Mouse (Mus musculus): Measurements from ENCODE around the gene 1600015I10Rik. TPM values are rescaled to one million over a fixed set of nuclear protein-coding genes. Genes with fewer than 3 reads are reported as not detected.
"Not testable (repeated sequence)": the region's sequence is repeated elsewhere in the genome, so short reads cannot be mapped to it uniquely, and the experiment has no call there.

1600015I10Rik gene
- not detected for total RNA-seq (2018; cell fraction: chromatin; rRNA removed)
- total RNA-seq (2018; cell fraction: cytosol; rRNA removed) = not detected
- not detected for total RNA-seq (2018; cell fraction: nucleus; rRNA removed)
- not detected in 3 replicates for polyA plus RNA-seq (2018)

- WGBS (ENCODE audit: missing documents) = 93% methylated on average over 5 of the region's 5 CpGs
- Histone ChIP-seq H3K79me2 (ENCODE audit: inconsistent target) (no peaks in the 10 kb centered on the region), H3K4me3 (ENCODE audit: inconsistent target) (no peak within 1 kb of the TSS), H3K36me3 (ENCODE audit: inconsistent target) (no peaks in the 10 kb centered on the region), H3K27ac (no peak within 1 kb of the TSS)
Measured at GRCm38 (mm10) chr6:48929595-48929994, at the start of gene 1600015I10Rik. Gene 1600015I10Rik, plus strand, starts transcription at chr6:48929895.

GRCm38 (mm10) chr6:48894203-48894602 lies 35.5 kb upstream of the 1600015I10Rik start:
- H3K4me3 ChIP-seq (ENCODE audit: inconsistent target) = no peak overlapping the region
- no peaks in the 10 kb centered on the region for H3K36me3 ChIP-seq (ENCODE audit: inconsistent target)
- 5% methylated on average over 4 of the region's 4 CpGs for WGBS (ENCODE audit: missing documents)
- H3K27ac ChIP-seq = no peak overlapping the region
- no peaks in the 10 kb centered on the region for H3K79me2 ChIP-seq (ENCODE audit: inconsistent target)

GRCm38 (mm10) chr6:48894938-48895818 lies 34.5 kb upstream of the 1600015I10Rik start:
- Histone ChIP-seq H3K79me2 (ENCODE audit: inconsistent target) (no peaks in the 10 kb centered on the region), H3K36me3 (ENCODE audit: inconsistent target) (no peaks in the 10 kb centered on the region)
- 81% methylated on average over 8 of the region's 8 CpGs for WGBS (ENCODE audit: missing documents)

GRCm38 (mm10) chr6:48895941-48896340 lies 33.8 kb upstream of the 1600015I10Rik start:
- no peaks in the 10 kb centered on the region for H3K79me2 ChIP-seq (ENCODE audit: inconsistent target)
- H3K27ac ChIP-seq = no peak overlapping the region
- 91% methylated on average over 5 of the region's 5 CpGs for WGBS (ENCODE audit: missing documents)
- no peak overlapping the region for H3K4me3 ChIP-seq (ENCODE audit: inconsistent target)
- no peaks in the 10 kb centered on the region for H3K36me3 ChIP-seq (ENCODE audit: inconsistent target)

More at GRCm38 (mm10) chr6:48894938-48895818, 34.5 kb upstream of the 1600015I10Rik start:
- H3K4me3 ChIP-seq (ENCODE audit: inconsistent target) = no peak overlapping the region
- no peak overlapping the region for H3K27ac ChIP-seq

- Histone ChIP-seq H3K27ac (no peak overlapping the region), H3K36me3 (ENCODE audit: inconsistent target) (no peaks in the 10 kb centered on the region), H3K4me3 (ENCODE audit: inconsistent target) (no peak overlapping the region), H3K79me2 (ENCODE audit: inconsistent target) (no peaks in the 10 kb centered on the region)
- 74% methylated on average over 5 of the region's 5 CpGs for WGBS (ENCODE audit: missing documents)
Measured at GRCm38 (mm10) chr6:48896956-48897355, 32.7 kb upstream of the 1600015I10Rik start.

- 90% methylated on average over 11 of the region's 11 CpGs for WGBS (ENCODE audit: missing documents)
- not testable (repeated sequence) for H3K36me3 ChIP-seq (ENCODE audit: inconsistent target); H3K79me2 ChIP-seq (ENCODE audit: inconsistent target); H3K4me3 ChIP-seq (ENCODE audit: inconsistent target); H3K27ac ChIP-seq
Measured at GRCm38 (mm10) chr6:48901316-48901715, 28.4 kb upstream of the 1600015I10Rik start.

GRCm38 (mm10) chr6:48902511-48903406 lies 26.9 kb upstream of the 1600015I10Rik start:
- Histone ChIP-seq H3K4me3 (ENCODE audit: inconsistent target) (no peak overlapping the region), H3K79me2 (ENCODE audit: inconsistent target) (no peaks in the 10 kb centered on the region), H3K27ac (no peak overlapping the region), H3K36me3 (ENCODE audit: inconsistent target) (no peaks in the 10 kb centered on the region)
- WGBS (ENCODE audit: missing documents) = 88% methylated on average over 17 of the region's 17 CpGs

GRCm38 (mm10) chr6:48903437-48903836 lies 26.3 kb upstream of the 1600015I10Rik start:
- Histone ChIP-seq H3K36me3 (ENCODE audit: inconsistent target) (no peaks in the 10 kb centered on the region), H3K4me3 (ENCODE audit: inconsistent target) (no peak overlapping the region), H3K79me2 (ENCODE audit: inconsistent target) (no peaks in the 10 kb centered on the region), H3K27ac (no peak overlapping the region)
- WGBS (ENCODE audit: missing documents) = 77% methylated on average over 4 of the region's 4 CpGs

- no peaks in the 10 kb centered on the region for H3K79me2 ChIP-seq (ENCODE audit: inconsistent target)
- H3K4me3 ChIP-seq (ENCODE audit: inconsistent target) = no peak overlapping the region
- no peak overlapping the region for H3K27ac ChIP-seq
- H3K36me3 ChIP-seq (ENCODE audit: inconsistent target) = no peaks in the 10 kb centered on the region
- WGBS (ENCODE audit: missing documents) = 78% methylated on average over 13 of the region's 13 CpGs
Measured at GRCm38 (mm10) chr6:48905606-48906005, 24.1 kb upstream of the 1600015I10Rik start.

GRCm38 (mm10) chr6:48906371-48906770 lies 23.3 kb upstream of the 1600015I10Rik start:
- Histone ChIP-seq H3K36me3 (ENCODE audit: inconsistent target) (no peaks in the 10 kb centered on the region), H3K27ac (no peak overlapping the region), H3K79me2 (ENCODE audit: inconsistent target) (no peaks in the 10 kb centered on the region), H3K4me3 (ENCODE audit: inconsistent target) (no peak overlapping the region)
- 94% methylated on average over 14 of the region's 14 CpGs for WGBS (ENCODE audit: missing documents)

- no peak overlapping the region for H3K4me3 ChIP-seq (ENCODE audit: inconsistent target)
- H3K27ac ChIP-seq = no peak overlapping the region
- H3K36me3 ChIP-seq (ENCODE audit: inconsistent target) = no peaks in the 10 kb centered on the region
- no peaks in the 10 kb centered on the region for H3K79me2 ChIP-seq (ENCODE audit: inconsistent target)
- 100% methylated on average over 1 of the region's 1 CpGs for WGBS (ENCODE audit: missing documents)
Measured at GRCm38 (mm10) chr6:48909229-48909628, 20.5 kb upstream of the 1600015I10Rik start.

GRCm38 (mm10) chr6:48912033-48912432 lies 17.7 kb upstream of the 1600015I10Rik start:
- Histone ChIP-seq H3K4me3 (ENCODE audit: inconsistent target) (no peak overlapping the region), H3K79me2 (ENCODE audit: inconsistent target) (no peaks in the 10 kb centered on the region), H3K36me3 (ENCODE audit: inconsistent target) (no peaks in the 10 kb centered on the region), H3K27ac (no peak overlapping the region)
- 18% methylated on average over 3 of the region's 3 CpGs for WGBS (ENCODE audit: missing documents)

GRCm38 (mm10) chr6:48913587-48913986 lies 16.1 kb upstream of the 1600015I10Rik start:
- no peak overlapping the region for H3K4me3 ChIP-seq (ENCODE audit: inconsistent target)
- no peaks in the 10 kb centered on the region for H3K36me3 ChIP-seq (ENCODE audit: inconsistent target)
- 83% methylated on average over 2 of the region's 2 CpGs for WGBS (ENCODE audit: missing documents)
- no peaks in the 10 kb centered on the region for H3K79me2 ChIP-seq (ENCODE audit: inconsistent target)
- no peak overlapping the region for H3K27ac ChIP-seq

GRCm38 (mm10) chr6:48949596-48949995 lies 19.9 kb downstream of the 1600015I10Rik start:
- H3K79me2 ChIP-seq (ENCODE audit: inconsistent target) = no peaks in the 10 kb centered on the region
- no peaks in the 10 kb centered on the region for H3K36me3 ChIP-seq (ENCODE audit: inconsistent target)
- 92% methylated on average over 2 of the region's 2 CpGs for WGBS (ENCODE audit: missing documents)
- no peak overlapping the region for H3K27ac ChIP-seq
- no peak overlapping the region for H3K4me3 ChIP-seq (ENCODE audit: inconsistent target)
